ENCODE assay signal across 15 mouse cellular contexts in the genomic region with DNA sequence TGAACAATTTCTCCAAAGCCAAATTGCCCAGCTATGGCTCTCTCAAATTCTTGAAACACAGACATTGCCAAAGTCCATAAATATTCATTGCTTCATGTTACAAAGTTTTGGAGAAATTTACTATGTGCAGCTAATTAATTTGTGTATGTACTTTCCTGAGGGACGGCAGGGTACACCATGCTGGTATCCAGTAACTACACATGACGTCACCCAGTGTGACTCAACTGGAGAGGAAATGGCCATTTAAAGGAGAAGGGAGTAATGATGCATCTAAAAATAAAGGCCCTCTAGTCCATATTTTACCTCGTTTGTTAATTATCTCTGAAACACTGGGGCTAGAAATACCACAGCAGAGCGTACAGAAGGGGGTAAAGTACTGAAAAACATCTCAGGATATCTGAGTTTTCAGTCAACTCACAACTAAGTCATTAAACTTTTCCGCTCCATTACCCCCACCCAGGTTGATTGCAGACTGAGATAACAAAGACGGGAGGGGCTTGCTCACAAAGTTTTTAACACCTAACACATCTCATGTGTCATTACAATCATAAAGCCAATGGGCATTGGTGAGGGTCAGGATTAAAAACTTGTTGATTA.
"Had no signal": no experiment of that assay in that cellular context is flagged by ENCODE, and none has a peak within 500 bp of the region (broad histone marks: within the 10 kb centered on the region; RNA-seq: fewer than 3 reads in every experiment).

No protein-coding gene starts in this region.

- H3K9ac ChIP-seq: liver, embryonic 13.5 days; stomach, embryonic 15.5 days had no signal

- H3K4me3 ChIP-seq: liver, embryonic 13.5 days; stomach, embryonic 15.5 days had no signal

- H3K4me2 ChIP-seq: liver, embryonic 13.5 days; midbrain, embryonic 11.5 days; stomach, embryonic 15.5 days had no signal

- DNase-seq: kidney, adult 8-10 months; kidney, postnatal 10 days; kidney, postnatal 36 days; liver, embryonic 13.5 days; lung, adult 2 months; lung, postnatal 14 days; lung, postnatal 4 days; midbrain, embryonic 14.5 days; right cerebral cortex, postnatal 25 days; spleen, adult 18-20 months; thymus, adult 18-20 months; thymus, postnatal 4 days had no signal

- ATAC-seq: intestine, postnatal 0 days had no signal

- H3K36me3 ChIP-seq: liver, embryonic 13.5 days; stomach, embryonic 15.5 days had no signal

- H3K9me3 ChIP-seq: liver, embryonic 13.5 days; stomach, embryonic 15.5 days had no signal

- H3K27ac ChIP-seq: liver, embryonic 13.5 days; stomach, embryonic 15.5 days had no signal

- H3K4me1 ChIP-seq: liver, embryonic 13.5 days; stomach, embryonic 15.5 days had no signal

- H3K27me3 ChIP-seq: liver, embryonic 13.5 days; stomach, embryonic 15.5 days had no signal
